Mouse (Mus musculus): Measurements from ENCODE around the gene Kmt2a.
A peak's percentile ranks its signal among the peaks of the same experiment; 100 is the strongest.
"Not testable (repeated sequence)": the region's sequence is repeated elsewhere in the genome, so short reads cannot be mapped to it uniquely, and the experiment has no call there.

The Kmt2a gene

DNA sequence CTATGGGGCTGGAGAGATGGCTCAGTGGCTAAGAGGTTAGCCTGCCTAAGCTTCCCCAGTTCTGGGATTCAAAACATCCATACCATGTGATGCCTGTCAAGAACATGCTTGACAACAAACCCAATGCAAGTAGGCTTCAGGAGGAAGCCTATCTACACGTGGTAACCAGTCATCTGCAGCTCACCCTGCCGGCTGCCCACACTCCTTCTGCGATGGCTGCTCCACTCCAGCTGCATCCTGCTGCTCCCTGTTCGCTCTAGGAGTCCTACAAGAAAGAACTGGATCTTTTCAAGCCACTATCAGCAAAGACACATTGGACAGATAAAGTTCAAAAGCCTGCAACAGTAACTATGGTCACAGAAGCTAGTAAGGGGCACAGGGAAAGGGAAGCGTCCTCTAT lies 63.6 kb downstream of the Kmt2a start:
- no peak for DNase-seq (ENCODE audit: low spot score)

DNA sequence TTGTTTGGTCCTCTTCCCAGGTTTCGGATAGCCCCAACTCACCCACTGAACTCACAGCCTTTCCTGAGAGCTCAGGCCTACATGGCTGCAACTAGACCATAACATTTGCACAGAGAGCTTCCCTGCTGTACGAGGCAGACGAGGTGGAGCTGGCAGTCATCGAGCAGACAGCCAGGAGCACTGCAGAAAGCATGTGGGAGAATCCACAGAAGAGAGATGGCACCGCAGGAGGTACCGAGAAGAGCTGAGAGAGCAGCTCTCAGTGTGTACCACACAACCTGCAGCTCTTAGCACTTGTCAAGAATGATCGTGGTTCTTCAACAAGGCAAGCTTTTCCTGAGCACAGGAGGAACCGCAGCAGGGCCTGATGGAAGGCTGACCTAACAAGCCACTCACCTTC lies 66.9 kb downstream of the Kmt2a start:
- no peak for DNase-seq (ENCODE audit: low spot score)

GRCm38 (mm10) chr9:44810316-44810715 lies 70.8 kb downstream of the Kmt2a start:
- no peak for DNase-seq (ENCODE audit: low spot score)

DNA sequence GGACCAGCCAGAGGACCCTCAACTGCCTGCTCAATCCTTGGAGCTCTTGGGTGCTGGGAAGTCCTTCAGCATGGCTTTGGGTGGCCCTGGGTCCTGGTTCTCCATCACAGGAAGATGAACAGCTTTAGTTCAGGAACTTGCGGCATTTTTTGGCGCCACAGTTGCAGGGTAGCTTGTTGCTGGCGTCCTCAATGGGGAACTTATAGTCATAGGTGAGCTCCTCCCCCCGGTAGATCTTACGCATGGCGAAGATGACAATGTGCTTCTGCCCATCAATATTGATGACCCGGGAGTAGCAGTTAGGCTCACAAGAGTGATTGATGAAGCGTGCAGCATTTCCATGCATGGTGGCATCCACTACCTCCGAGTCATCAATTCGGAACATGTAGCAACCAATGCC lies 73.3 kb downstream of the Kmt2a start:
- DNase-seq (ENCODE audit: low spot score), result no peak

DNA sequence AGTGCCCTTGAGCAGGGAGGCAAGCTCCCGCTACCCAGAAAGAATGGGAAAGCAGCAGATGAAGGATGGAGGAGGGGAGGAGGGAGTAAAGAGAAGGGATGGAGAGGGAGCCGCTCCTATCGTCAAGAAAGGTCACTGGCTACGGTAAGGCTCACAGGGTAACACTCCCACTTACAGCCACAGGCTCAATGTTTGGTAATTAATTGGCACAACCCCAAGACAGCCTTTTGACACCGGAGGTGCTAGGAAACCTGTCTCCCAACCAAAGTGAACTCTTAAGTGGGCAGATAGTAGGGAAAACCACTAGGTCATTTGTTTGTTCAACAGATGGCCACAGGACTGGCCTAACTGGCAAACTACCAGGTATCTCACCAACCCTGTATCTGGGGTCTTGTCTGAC lies 74.0 kb downstream of the Kmt2a start:
- DNase-seq (ENCODE audit: low spot score), result no peak

GRCm38 (mm10) chr9:44805536-44805935 lies 75.6 kb downstream of the Kmt2a start:
- no peak for DNase-seq (ENCODE audit: low spot score)

GRCm38 (mm10) chr9:44804678-44805077 lies 76.4 kb downstream of the Kmt2a start:
- no peak for DNase-seq (ENCODE audit: low spot score)

GRCm38 (mm10) chr9:44802808-44803450 lies 78.2 kb downstream of the Kmt2a start, which contains the start of gene Ttc36:
Gene Ttc36 (minus strand): TSS chr9:44803072.
- DNase-seq (ENCODE audit: low spot score), result no peak

- DNase-seq (ENCODE audit: low spot score), result no peak
Measured at GRCm38 (mm10) chr9:44801669-44802068, 79.4 kb downstream of the Kmt2a start.

DNA sequence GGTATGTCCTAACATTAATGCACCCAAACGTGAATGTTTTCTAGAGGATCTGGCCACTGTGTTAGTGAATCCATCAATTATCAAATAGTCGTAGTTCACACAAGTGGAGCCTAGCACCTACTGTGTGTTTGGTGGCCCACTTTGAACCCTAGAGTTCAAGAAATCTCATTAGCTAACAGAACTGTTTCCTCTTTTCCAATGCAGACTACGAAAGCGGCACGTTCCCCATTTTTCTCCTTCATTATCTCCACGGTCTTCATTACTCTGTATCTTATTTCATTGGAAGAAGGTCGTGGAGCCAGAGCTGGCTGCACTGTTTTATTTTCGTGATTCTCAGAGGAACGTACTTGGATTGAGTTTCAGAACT lies 81.2 kb downstream of the Kmt2a start:
- no peak for DNase-seq (ENCODE audit: low spot score)

DNA sequence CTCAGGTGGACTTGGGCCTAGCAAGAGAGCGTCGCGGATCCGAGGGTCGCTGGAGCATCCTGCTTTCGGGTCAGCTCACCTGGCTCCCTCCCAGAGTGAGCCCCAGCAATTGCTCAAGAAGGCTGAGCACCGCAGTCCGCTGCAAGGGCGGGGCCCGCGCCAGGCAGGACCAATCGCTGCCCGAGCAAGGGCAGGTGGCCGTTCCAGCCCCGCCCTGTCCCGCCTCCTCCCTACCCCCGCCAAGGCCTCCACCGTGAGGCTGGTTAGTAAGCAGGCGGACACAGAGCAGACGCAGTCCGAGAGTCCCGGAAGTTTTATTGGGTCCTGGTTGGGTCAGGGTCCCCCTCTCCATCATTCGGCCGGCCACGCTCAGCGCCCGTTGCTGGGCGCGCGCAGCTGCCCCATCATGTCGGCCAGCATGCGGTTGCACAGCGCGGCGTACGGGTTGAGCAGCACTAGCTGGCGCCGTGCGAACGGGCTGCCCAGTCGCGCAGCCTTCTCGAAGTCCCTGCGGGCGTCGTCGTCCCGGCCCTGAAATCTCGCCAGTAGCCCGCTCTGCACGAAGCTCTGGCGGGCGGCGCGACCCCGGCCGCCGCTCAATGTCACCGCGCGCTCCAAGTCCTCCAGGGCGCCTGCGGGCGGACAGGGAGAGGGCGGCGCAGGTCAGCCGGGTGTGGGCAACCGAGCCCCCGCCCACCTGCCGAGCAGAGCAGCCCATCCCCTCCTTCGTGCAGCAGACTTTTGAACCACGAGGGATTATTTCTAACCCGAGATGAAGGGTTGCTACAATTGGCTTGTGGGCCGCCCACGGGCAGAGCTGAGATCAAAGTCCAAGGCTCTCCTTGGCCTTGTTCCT lies 81.8 kb downstream of the Kmt2a start, which contains the start of gene Tmem25:
Tmem25 (minus strand) TSS at position 206 of the 856 bp plus-strand sequence.
- peak; percentile 84 for DNase-seq (ENCODE audit: low spot score)

DNA sequence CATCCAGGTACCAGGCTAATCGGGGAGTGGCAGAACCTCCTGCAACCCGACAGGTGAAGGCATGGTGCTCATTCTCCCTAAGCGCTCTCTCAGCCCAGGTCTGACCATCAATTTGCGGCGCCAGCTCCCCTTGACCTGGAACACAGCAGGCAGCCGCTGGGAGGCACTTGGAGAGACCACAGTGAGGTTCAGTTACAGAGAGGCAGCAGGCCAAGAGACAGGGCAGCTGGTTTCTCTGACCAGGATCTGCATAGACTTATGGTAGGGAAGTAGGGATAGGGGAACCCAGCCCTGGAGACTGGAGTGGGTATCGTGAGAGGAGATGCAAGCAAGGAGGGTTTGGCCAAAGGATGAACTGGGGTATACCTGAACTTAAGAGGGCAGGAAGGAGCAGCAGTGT lies 82.8 kb downstream of the Kmt2a start:
- no peak for DNase-seq (ENCODE audit: low spot score)

DNA sequence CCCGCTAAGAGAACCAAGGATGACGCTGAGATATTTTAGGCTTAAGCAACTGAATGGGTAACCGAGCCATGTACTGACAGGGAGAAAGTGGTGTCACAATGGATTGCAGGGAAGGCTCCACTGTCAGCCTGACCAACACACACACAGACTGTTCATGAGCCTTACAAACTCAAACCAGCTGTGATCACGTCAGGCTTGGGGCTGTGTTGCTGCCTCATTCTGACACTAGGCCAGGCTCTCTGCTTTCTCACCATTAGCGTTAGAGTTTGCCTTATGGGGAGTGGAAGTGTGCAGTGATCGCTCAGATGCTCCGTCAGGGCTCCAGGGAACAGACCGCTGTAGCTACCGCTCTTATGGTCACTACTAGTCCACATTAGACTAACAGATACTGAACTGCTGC lies 88.3 kb downstream of the Kmt2a start:
- DNase-seq (ENCODE audit: low spot score), result no peak

GRCm38 (mm10) chr9:44772750-44773651 lies 108.1 kb downstream of the Kmt2a start:
- DNase-seq (ENCODE audit: low spot score), result peak; percentile 89

DNA sequence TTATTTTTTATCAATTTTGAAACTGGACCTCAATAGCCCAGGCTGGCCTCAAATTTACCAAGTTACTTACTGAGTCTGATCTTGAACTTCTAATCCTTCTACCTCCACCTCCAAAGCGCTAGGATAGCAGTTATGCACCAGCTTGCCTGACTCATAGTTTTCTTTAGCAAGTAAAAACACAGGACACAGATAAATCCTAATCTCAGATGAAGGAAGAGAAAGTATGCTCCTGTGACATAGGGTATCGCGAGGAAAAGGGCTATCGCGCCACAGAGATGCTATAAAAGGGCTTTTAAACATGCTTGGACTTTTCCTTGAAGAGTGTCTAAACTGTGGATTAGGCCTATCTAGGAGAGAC lies 108.7 kb downstream of the Kmt2a start:
- DNase-seq (ENCODE audit: low spot score), result no peak

DNA sequence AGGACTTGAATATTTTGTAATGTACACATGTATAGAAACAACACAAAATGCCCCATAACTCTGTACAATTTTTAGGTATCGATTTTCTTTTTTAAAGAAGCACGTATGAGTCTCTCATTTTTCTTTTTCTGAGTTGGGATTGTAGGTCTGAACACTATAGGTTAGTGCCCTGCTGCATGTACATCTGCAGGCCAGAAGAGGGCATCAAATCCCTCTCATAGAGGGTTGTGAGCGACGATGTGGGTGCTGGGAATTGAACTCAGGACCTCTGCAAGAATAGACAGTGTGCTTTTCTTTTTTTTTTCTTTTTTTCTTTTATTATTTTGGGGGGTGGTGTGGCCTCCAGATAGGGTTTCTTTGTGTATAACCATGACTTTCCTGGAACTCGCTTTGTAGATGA lies 109.7 kb downstream of the Kmt2a start:
- no peak for DNase-seq (ENCODE audit: low spot score)

GRCm38 (mm10) chr9:44768029-44768394 lies 113.1 kb downstream of the Kmt2a start:
- not testable (repeated sequence) for DNase-seq (ENCODE audit: low spot score)

DNA sequence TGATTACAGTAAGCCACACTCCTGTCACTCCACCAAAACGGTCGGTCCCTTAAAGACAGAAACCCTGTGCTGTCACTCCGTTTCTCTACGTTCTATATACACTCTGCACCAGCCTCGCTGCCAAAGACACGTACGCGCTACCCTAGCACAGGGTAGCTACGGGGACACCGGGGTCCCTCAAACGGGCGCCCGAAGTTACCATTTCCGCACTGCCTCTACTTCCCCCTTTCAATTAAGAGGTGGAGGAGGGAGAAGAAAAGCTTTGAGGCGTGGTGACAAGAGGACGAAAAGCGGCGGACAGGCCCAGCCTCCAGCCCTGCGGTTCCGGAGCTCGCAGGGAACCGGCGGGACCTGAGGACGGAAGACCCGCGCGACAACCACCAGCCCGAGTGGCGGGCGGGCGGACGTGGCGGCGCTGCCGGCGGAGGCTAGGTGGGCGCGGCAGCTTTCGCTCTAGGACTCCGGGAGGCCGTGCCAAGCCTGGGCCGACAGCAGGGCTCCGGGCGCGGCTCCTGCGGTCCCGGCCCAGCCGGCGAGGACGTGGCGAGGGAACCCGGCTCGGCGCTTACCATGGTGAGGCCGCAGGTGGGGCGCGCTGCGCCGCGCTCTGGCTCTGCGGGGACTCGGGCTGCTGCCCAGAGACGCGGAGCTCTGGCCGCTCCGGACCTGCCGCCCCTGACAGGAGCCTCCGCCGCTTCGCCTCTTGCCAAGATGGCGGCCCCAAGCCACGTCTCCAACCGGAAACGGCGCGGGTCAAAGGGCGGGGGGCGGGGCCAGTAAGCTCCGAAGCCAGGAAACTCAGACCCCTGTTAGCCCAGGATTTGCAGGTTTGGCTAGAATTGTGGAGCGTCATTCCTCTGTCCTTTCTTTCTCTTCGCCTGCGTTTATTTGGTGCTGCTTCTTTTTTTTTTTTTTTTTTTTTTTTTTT lies 113.7 kb downstream of the Kmt2a start, which contains the start of the genes Arcn1 and Ift46:
Arcn1 (minus strand) TSS at position 745 of the 928 bp plus-strand sequence.
Ift46 (plus strand) TSS at position 808 of the 928 bp plus-strand sequence.
- DNase-seq (ENCODE audit: low spot score), result peak; percentile 75

- no peak for DNase-seq (ENCODE audit: low spot score)
Measured at GRCm38 (mm10) chr9:44760873-44761272, 120.2 kb downstream of the Kmt2a start.

Data from ovary, adult 18-20 months (tissue).